Mouse (Mus musculus): Measurements from ENCODE around the gene Sox6.

GRCm38 (mm10) chr7:115453042-115453712, 585.4 kb downstream of the Sox6 start:
- TF ChIP-seq CTCF (IDR thresholded peaks at IDR 0.05): peak; percentile 76
- no peak for TF ChIP-seq POLR2A (IDR thresholded peaks at IDR 0.05; ENCODE audit: insufficient read depth, low read depth, low read length)
